8 mouse cellular contexts compared by ENCODE assay signal in the genomic region with DNA sequence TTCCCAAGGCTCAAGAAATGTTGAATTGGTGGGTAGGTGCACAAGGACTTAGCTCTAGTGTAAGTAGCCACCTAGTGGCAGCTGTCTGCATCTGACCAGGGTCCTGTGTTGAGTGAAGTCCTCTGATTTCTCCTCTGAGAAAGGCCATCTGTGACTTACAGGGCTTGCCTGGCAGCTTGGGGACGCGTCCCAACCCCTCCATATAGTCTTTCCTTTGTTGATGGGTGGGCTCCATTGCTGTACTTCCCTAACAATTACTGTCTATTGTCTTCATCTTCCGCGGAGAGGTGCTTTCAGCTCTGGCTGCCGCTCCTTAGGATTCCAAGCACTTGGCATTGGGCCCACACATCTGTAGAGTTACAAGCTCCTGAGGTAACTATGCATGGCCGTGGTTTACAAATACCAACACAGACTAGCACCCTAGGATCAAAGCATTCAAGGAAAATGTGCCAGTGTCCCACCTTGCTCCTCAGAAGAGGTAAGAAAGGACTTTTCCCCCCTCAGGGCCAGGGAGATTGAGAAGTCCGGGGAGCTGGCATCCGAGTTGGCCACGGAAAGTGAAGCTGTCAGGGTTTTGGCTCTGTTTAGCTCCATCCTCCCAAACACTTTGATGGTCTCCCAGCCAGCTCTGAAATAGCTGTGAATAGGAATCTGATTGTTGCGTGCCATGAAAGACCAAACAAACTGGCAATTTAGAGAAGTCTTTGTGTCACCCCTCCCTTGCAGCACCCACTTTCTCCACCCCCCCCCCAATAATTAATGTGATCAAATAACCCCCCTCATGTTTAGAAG.
DNase-seq lines count a peak whose midpoint lies in the region; ATAC-seq lines count a peak whose summit lies in the region.

No protein-coding gene starts in this region.

- 16% methylated on average over 10 of the region's 10 CpGs for WGBS in limb, embryonic 13.5 days

- peak; percentile 71; the same call in 1 of the 2 replicates for ATAC-seq in limb, embryonic 13.5 days (ENCODE audit: low FRiP score, low read depth)

- H3K4me3 ChIP-seq in limb, embryonic 13.5 days: peak overlapping the region; percentile 8; the same call in 1 of the 2 replicates

- H3K9me3 ChIP-seq in limb, embryonic 13.5 days: no peaks in the 10 kb centered on the region

- peak; percentile 65 for DNase-seq in urinary bladder, postnatal 14 days (ENCODE audit: low spot score)
- no peak for DNase-seq in urinary bladder, postnatal 25 days (ENCODE audit: low spot score)
- peak; percentile 91 for DNase-seq in embryo, embryonic 10.5 days (ENCODE audit: low spot score)
- peak; percentile 65 to 66 for DNase-seq in heart, adult 18-20 months
- DNase-seq in kidney, adult 11 months: peak; percentile 79
- DNase-seq in naive thymus-derived CD4-positive, alpha-beta T cell, adult 2 months (ENCODE audit: low read depth): peak; percentile 55
- DNase-seq in testis, postnatal 14 days (ENCODE audit: low spot score): peak; percentile 37

- H3K9ac ChIP-seq in limb, embryonic 13.5 days: peak overlapping the region; percentile 15; the same call in 1 of the 2 replicates

- no peaks in the 10 kb centered on the region for H3K36me3 ChIP-seq in limb, embryonic 13.5 days

- H3K4me1 ChIP-seq in limb, embryonic 13.5 days: peaks cover 29% of the 10 kb centered on the region

- H3K27ac ChIP-seq in limb, embryonic 13.5 days: no peak overlapping the region

- H3K27me3 ChIP-seq in limb, embryonic 13.5 days: no peaks in the 10 kb centered on the region

- H3K4me2 ChIP-seq in limb, embryonic 13.5 days (replicated peaks): peak overlapping the region; percentile 51
